10 mouse cellular contexts compared by ENCODE assay signal in genomic region chr12:101772962-101773361, GRCm38 (mm10). TPM values are rescaled to one million over a fixed set of nuclear protein-coding genes. Genes with fewer than 3 reads are reported as not detected.
"Had no signal": no experiment of that assay in that cellular context is flagged by ENCODE, and none has a peak within 500 bp of the region (broad histone marks: within the 10 kb centered on the region; RNA-seq: fewer than 3 reads in every experiment).

No protein-coding gene starts in this region.

- H3K9ac ChIP-seq: liver, embryonic 15.5 days; midbrain, embryonic 13.5 days had no signal

- H3K4me1 ChIP-seq: liver, embryonic 15.5 days; midbrain, embryonic 13.5 days had no signal

- DNase-seq: kidney, adult 9 months; right cerebral cortex, postnatal 14 days; thymus, adult 18-20 months; thymus, postnatal 14 days had no signal

- ATAC-seq: hindbrain, postnatal 0 days; midbrain, embryonic 13.5 days had no signal

- H3K27ac ChIP-seq: hindbrain, postnatal 0 days; limb, embryonic 10.5 days; liver, embryonic 15.5 days; midbrain, embryonic 13.5 days had no signal

- H3K4me3 ChIP-seq: limb, embryonic 10.5 days; liver, embryonic 15.5 days; midbrain, embryonic 13.5 days had no signal

- H3K9me3 ChIP-seq: limb, embryonic 10.5 days; liver, embryonic 15.5 days; midbrain, embryonic 13.5 days had no signal

- H3K4me2 ChIP-seq: liver, embryonic 11.5 days; liver, embryonic 15.5 days; midbrain, embryonic 13.5 days had no signal

- H3K36me3 ChIP-seq: limb, embryonic 10.5 days; liver, embryonic 15.5 days; midbrain, embryonic 13.5 days had no signal

- H3K27me3 ChIP-seq: liver, embryonic 15.5 days; midbrain, embryonic 13.5 days had no signal

RNA-seq across cellular contexts. Expression of gene Fbln5, which starts 45.9 kb away (rescaled TPM):
- total RNA-seq: megakaryocyte progenitor cell, adult 5-6 weeks had no signal

RNA-seq across cellular contexts. Expression of gene Tc2n, which starts 54.6 kb away (rescaled TPM):
- total RNA-seq: megakaryocyte progenitor cell, adult 5-6 weeks had no signal
